Mouse (Mus musculus): ENCODE results near the gene Gm21974. TPM values are rescaled to one million over a fixed set of nuclear protein-coding genes. Genes with fewer than 3 reads are reported as not detected.
"Not testable (repeated sequence)": the region's sequence is repeated elsewhere in the genome, so short reads cannot be mapped to it uniquely, and the experiment has no call there.

The Gm21974 gene
- not detected for total RNA-seq (2021)
- long read RNA-seq, experiment 1: 0 reads
- long read RNA-seq, experiment 2: 0 reads

GRCm38 (mm10) chr7:127895442-127895841, at the start of gene Gm21974, which contains the start of gene Vkorc1:
Gm21974 (minus strand) TSS chr7:127895454.
Vkorc1 (minus strand) TSS chr7:127895617.
- DNase-seq: peak; percentile 96 to 98

- DNase-seq: peak; percentile 49 to 50
These were observed 49.4 kb upstream of the Gm21974 start for GRCm38 (mm10) chr7:127944614-127945013.

- not testable (repeated sequence) for DNase-seq
These were observed 46.8 kb upstream of the Gm21974 start for GRCm38 (mm10) chr7:127942097-127942496.

- DNase-seq: no peak
These were observed 41.1 kb upstream of the Gm21974 start for GRCm38 (mm10) chr7:127936216-127936884.

- DNase-seq: no peak
These were observed 40.5 kb upstream of the Gm21974 start for GRCm38 (mm10) chr7:127935748-127936159.

- peak; percentile 95 to 98 for DNase-seq
These were observed 39.9 kb upstream of the Gm21974 start for GRCm38 (mm10) chr7:127935028-127935722.

GRCm38 (mm10) chr7:127934075-127934474, 38.8 kb upstream of the Gm21974 start:
- DNase-seq: no peak

- no peak for DNase-seq
These were observed 37.2 kb upstream of the Gm21974 start for GRCm38 (mm10) chr7:127932273-127933031.

- peak; percentile 70 for DNase-seq
These were observed 36.3 kb upstream of the Gm21974 start for GRCm38 (mm10) chr7:127931351-127932135.

GRCm38 (mm10) chr7:127930636-127931035, 35.4 kb upstream of the Gm21974 start:
- DNase-seq: no peak

GRCm38 (mm10) chr7:127929923-127930322, 34.7 kb upstream of the Gm21974 start, which contains the start of gene Prss8:
Prss8 (minus strand) TSS chr7:127930104.
- no peak for DNase-seq

GRCm38 (mm10) chr7:127928596-127928995, 33.3 kb upstream of the Gm21974 start:
- DNase-seq: no peak

GRCm38 (mm10) chr7:127927726-127928125, 32.5 kb upstream of the Gm21974 start:
- no peak for DNase-seq

- DNase-seq: no peak
These were observed 31.6 kb upstream of the Gm21974 start for GRCm38 (mm10) chr7:127926846-127927245.

GRCm38 (mm10) chr7:127926066-127926465, 30.8 kb upstream of the Gm21974 start:
- no peak for DNase-seq

GRCm38 (mm10) chr7:127925252-127925651, 30.0 kb upstream of the Gm21974 start:
- no peak for DNase-seq

- no peak for DNase-seq
These were observed 28.5 kb upstream of the Gm21974 start for GRCm38 (mm10) chr7:127923714-127924113.

GRCm38 (mm10) chr7:127922451-127923275, 27.4 kb upstream of the Gm21974 start:
- DNase-seq: no peak

- peak in 1 of 2 experiments; percentile 50 for DNase-seq
These were observed 26.3 kb upstream of the Gm21974 start for GRCm38 (mm10) chr7:127921516-127921915.

GRCm38 (mm10) chr7:127919290-127919689, 24.0 kb upstream of the Gm21974 start:
- peak; percentile 24 to 46 for DNase-seq

GRCm38 (mm10) chr7:127918203-127918602, 22.9 kb upstream of the Gm21974 start:
- peak; percentile 59 to 63 for DNase-seq

Data from adrenal gland, postnatal 36 days (tissue).